Mouse (Mus musculus) T-cell, adult 2 months (primary cell): ENCODE measurements around the gene Trak1.

Experiments
- DNase-seq: peaks from one replicate; pipeline ENCODE4 v3.0.0; 2022; ENCODE audit warnings: low spot score

The Trak1 gene

DNA sequence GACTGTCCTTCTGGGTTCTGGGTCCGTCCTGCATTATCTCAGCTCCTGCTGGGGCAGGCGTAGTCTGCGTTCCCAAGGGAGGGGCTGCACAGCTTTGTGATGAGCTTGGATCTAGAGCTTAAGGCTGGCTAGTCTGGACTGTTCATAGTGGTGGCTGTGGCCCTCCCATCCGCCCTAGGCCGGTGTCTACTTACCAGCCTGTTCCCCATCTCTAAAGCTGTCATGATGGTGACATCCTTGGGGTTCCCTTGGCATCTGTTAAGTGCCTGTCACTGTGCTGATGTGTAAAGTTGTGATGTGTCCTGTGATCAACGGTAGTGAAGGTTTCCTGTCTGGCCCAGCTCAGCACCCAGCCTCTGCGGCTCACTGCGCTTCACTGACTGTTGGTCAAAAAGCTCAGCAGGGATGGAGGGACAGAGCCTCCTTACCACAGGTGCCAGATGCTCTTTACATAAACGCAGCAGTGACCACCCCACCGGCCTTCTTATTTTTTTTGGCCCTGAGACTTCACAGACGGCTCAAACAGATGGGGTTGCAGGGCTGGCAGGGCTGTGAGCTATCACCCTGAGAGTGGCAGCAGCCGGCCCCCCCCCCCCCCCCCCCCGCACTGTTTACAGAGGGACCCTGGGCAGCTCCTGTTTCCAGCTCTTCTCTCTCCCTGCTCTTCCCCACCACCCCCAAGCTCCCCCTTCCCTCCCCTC lies 74.8 kb downstream of the Trak1 start:
- no peak for DNase-seq

DNA sequence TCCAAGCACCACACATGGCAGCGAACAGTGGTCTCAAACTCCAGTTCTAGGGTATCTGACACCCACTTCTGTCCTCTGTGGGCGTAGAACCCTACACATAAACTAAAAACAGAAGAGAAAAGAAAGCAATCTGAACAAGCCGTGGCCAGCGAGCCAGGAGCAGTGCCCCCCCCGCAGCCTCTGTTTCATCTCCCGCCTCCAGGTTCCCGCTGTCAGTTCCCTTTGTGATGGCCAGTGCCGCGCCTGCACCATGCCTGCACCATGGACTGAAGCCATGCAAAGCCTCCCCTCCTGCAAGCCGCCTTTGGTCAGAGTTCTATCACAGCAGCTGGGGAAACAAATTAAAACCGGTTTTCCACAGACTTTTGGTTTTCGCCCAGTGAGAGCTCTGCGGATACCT lies 75.8 kb downstream of the Trak1 start:
- DNase-seq, result no peak

DNA sequence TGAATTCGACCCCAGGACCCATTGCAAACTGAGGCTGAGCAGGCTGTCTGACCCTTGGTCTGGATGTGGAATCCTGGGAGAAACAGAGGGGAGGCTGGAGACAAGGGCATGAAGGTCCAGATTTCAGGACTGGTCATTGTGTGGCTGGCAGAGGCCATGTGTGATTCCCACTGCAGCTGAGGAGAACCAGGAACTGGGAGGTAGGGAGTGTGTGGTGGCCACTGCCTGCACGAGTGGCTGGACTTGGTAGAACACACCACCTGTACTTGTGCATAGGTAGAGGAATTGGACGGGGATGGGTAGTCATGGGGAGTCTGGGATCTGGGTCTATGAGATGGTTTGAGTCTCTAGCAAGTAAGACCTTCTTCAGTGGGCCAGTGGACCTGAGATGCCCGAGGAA lies 76.2 kb downstream of the Trak1 start:
- no peak for DNase-seq

DNA sequence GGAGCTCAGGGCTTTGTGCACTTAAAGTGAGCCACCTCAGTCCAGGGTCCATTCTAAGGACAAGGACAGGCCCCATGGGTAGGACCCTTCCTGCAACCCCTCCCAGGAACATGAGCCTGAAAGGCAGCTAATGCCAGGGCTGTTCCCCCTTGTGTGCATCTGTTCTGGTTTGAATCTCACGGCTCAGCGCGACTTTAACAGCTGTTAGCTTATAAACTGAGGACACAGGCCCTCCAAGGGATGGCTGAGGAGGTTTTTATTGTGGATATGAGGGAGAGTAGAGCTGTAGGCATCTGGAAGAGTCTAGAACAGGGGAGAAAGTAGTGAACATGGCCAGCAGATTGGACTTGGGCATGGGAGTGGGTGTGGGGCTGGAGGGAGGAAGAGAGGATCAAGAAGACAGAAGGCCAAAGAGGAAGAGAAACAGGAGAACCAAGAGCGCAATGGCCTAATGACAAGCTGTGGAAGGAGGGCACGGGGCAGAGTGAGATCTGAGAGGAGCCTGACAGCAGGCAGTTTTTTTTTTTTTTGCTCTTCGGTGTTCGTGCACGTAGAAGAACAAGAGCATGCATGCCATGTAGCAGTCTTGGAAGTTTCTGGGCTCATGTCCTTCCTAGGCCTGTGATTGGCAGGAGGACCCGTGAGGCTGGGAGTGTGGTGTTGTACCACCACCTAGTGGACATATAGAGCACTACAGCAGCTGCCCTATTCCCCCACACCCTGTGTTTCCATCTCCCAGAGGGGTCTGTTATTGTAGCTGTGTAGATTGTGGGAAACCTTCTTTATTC lies 77.0 kb downstream of the Trak1 start:
- peak; percentile 40 for DNase-seq

DNA sequence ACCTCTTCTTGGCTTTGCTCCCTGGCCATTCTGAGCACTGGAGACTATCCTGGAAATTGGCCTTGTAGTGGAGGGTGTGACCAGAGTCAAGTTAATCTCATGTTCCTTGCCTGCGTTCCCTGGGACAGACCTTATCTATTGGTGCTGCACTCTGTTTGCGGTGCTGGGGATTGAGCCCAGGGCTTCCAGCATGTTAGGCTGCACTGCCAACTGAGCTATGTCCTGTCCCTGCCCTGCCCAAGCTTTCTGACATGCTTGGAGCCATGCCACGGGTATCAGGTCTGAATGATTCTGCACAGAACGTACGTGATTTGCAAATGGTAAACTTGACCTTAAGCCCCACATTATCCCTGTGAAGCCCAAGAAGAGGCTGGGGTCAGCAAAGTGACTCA lies 77.6 kb downstream of the Trak1 start:
- no peak for DNase-seq

DNA sequence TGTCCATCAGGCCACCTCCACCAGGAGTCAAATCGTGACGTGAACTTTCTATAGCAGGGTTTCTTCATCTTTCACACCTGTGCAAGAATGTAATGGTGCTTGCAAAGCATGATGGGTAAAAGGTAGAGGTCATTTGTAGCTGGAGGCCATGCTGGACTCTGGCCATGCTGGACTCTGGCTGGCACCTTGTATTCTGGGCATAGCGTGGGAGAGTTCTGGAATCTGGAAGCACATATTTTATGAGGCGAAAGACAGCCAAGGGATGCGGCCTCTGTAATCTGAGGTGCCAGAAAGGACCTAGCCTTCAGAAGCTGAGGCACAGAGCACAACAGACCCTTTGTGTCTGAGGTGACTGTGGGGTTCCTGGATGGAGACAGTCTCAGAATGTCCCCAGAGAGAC lies 78.8 kb downstream of the Trak1 start:
- DNase-seq, result no peak

DNA sequence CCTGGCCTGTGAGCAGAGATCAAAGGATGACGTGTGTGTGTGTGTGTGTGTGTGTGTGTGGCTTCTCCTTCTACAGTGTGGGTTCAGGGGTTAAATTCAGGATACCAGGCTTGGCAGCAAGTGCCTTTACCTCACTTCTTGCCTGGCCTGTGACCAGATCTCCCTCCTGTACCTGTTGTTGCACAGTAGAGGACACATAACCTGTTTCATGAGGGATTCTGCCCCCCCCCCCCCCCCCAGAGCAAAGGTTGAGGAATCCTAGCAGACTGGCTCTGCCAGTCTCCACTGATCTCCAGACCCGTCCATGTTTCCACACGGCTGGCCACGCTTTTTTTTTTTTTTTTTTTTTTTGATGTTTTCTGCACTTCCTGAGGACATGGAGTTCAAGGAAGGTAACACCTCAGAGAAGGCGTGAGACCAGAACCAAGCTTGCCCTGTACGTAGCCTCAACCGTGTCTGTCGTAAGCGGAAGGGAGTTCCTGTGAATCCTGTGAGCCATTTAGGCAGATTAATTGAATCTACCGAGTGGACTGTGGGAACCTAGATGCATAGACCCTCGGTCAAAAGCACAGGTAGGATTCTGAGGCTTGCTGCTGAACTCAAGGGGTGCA lies 83.1 kb downstream of the Trak1 start:
- no peak for DNase-seq

DNA sequence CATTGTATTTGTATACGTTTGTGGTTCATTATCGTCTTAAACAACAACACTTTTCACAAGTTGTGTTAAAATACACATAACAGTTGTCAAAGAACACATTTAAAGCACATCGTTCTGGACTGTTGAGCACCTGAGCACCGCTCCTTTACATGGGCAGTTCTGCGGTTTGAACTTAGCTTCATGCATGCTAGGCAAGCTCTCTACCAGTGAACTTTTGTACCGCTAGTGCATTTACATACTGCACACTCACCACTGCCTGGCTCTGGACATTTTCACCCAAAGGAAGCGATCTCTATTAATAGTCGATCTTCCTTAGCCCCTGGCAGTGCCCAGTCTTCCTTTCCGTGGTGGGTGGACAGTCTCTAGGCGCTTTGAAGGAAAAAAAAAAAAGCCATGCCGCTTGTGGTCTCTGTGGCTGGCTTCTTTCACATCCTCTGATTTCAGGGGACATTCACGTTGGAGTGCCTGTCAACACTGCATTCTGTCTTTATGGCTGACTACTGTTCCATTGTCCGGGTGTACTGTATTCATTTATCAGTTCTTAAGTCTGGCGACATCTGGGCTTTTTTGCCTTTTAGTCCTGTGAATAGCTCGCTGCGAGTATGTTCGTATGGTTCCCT lies 84.5 kb downstream of the Trak1 start:
- DNase-seq, result no peak

DNA sequence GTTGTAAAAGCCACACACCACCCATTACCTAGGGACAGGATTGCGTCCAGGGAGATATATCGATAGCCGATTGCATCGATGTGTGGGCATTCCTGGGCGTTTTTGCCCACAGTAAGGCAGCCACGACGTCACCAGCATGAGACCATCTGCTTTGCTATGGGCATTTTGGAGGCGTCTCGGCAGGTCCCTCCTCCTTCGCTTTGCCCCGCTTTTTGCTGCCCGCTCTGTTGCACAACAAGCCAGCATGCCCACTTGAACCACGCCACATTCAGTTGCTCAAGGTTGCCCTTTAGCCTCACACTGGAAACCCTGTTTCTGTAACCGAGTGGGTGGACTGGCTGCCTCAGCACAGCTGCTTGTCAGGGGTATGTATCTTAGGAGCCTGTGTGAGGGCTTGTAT lies 85.3 kb downstream of the Trak1 start:
- no peak for DNase-seq

DNA sequence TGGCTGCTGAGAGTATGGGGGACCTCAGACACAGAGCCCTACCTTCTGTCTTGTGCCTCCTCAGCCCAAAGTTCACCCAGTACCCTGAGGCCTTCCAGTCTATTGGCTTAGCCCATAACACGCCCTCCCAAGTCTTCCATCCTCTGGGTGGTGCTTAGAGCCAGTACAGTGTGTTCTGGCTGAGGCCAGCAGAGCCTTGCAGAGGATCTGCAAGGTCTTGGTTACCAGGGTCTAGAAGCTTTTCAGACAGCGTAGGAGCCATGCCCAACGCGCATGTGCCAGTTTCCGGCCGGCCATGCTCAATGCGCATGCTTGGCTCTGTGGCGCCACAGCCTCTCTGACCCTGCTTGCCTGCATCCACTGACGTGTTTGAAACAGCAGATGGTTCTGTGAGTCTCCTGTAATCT lies 85.9 kb downstream of the Trak1 start:
- no peak for DNase-seq

DNA sequence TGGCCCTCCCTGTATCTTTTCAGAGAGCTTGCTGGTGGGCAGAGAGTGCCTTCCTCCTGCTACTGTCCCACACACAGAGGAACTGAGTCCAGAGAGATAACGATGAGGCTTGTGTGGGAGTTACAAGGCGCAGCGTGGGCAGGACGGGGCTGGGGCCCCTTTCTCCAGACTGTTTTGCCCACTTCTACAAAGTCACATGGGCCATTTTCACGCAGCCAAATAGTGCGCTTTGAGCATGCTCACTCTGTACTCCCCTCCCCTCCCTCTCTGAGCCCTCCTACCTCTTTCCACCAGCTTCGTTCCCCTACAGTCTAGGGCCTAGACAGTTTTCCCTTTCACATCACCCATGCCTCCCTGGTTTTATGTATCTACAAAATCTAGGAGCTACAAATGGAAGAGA lies 87.3 kb downstream of the Trak1 start:
- no peak for DNase-seq

DNA sequence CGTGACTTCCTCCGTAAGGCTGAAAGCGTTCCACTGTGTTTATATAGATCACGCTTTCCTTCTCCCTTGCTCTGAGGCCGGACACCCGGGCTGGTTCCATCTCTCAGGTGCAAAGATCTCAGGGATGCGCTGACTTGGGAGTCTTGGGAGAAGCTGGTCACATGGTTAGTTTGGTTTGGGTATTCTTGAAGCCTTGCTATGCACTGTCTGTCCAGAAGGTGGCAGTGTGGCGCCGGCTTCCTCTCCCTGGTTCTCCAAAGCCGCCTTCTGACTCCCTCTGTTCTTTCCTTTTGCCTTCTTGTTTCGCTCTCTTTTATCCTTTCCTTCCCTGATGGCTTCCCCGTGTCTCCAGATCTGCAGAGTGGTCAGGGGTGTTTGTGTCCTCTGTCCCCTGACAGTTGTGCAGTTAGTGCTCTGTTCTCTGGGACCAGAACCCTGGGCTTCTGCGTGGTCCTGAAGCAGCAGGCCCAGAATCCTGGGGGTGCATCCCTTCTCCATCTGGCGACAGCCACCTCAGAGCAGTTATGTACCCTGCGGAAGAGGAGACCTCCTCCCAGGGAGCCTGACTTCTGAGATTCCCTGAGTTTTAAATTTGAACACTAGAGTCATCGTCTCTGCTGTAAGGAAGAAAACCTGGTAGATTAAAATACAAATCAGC lies 87.9 kb downstream of the Trak1 start:
- peak; percentile 37 for DNase-seq

DNA sequence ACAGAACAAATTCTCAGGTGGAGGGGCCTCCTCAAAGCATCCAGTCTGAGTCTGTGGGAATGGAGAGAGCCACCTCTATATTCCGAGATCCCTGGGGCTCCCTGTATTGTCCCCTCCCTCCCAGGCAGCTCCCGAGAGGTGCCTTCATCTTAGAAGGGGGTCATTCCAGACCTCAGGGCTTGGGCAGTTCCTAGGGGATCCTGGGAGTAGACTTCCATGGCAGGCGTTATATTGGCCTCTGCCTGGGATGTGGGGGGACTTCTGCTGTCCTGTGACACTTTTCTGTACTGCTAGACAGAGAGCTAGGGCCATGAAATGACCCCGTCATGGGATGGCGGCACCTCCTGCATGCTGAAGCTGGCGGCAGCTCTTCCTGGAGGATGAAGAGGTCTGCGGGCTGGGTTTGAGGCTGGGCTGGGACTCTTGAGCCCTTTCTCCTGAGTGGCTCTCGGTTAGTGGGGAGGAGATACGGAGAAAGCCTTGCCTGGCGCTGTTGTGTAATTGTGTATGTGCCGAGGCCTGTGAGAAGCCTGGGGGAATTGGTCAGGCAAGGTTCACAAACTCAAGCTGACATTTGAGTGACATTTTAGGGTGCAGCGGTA lies 88.5 kb downstream of the Trak1 start:
- DNase-seq, result no peak

DNA sequence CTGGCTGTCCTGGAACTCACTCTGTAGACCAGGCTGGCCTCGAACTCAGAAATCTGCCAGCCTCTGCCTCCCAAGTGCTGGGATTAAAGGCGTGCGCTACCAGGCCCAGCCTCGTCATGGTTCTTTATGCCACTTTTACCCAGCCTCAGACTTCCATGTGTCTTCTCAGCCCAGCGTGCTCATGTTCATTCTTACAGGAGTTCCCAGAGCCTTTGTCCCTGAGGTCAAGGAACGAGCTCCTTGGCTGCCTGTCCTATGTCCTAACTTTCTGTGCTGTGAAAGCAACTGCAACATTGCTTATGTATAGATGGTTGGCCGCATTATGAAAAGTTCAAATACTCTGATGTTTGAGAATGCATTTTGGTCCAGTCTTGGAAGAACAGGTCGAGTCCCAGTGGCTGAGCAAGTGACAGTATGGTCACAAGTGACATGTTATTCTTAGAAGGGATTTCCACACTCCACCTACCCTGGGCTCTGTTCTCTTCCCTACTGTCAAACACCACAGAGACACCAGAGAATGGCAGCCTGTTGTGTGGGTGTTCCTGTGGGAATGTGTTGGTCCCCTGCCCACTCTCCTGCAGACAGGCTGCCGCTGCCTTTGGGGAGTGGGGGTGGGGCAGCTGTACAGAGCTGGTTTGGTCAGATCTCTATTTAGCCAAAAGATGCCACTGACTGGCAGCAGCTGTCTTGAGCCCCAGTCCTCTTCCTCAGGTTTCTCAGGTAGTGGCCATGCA lies 90.4 kb downstream of the Trak1 start:
- no peak for DNase-seq

DNA sequence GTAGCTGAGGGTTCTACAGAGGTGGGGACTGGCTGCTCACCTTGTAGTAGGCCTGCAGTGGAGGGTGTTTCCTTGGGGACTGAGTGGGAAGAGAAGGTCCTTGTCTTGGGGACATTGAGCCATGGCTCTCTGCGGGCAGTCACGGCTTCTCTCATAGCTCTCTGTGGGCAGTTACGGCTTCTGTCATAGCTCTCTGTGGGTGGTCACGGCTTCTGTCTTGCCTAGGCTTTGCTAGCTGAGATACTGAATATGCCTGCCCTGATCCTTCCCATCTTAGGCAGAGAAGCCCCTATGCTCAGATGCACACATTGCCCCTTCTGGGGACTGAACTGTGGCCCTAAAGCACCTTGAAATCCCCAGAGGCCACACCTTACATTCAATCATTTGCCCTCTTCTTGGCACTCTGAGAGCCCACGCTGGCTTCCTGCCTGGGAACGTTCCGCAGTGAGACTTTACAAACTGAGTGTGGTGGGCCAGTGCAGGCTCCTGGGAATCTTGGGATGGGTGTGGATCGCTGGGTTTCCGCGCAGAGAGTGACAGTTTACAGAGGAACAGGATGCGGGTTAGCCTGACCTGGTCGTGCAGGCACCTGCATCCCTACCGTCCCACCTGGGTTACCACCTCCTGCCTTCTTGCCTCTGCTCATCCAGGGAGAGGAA lies 91.1 kb downstream of the Trak1 start:
- no peak for DNase-seq

DNA sequence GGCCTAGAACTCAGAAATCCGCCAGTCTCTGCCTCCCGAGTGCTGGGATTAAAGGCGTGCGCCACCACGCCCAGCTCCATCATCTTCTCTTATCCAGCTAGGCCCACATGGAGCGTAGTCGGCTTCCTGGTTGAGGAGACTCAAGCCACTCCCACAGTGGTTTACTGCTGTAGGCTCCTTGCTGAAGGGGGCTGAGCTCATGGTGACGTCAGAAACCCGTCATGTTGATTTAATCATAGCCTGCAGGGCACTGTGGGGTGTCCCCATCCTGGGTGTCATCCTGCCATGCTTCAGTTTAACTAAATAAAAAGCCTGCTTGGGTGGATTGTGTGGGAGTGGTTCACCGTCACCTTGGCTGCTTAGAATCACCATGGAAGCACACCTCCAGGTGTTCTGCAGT lies 92.0 kb downstream of the Trak1 start:
- no peak for DNase-seq

DNA sequence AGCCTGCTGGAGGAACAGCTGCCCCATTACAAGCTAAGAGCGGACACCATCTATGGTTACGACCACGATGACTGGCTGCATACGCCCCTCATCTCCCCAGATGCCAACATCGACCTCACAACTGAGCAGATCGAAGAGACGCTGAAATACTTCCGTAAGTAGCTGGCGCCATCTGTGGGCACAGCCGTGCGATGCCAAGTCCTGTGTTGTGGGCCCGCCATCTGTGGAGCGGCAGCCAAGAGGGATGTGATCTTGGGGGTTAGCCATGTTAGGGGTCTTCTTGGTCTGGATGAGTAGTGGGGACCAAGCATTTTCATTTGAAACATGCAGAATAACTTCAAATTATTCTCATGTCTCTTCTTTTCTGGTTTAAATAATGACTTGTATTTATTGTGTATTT lies 94.6 kb downstream of the Trak1 start:
- no peak for DNase-seq

DNA sequence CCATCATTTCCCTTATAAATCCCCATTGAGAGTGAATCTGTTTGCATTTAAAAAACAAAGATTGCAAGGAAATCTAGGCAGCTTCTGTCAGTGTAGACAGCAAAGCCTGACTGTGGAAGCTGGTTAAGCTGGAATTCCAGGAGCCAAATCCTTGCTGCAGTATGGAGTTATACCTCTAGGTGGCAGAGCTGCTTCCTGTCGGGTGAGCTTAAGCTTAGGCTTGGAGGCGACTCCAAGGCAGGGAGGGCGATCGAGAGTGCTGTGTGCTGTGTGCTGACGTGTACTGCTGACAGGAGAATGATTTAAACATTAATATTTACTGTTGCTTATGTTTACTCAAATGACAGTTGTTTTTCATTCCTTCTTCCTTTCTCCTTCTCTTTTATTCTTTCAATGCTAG lies 95.1 kb downstream of the Trak1 start:
- no peak for DNase-seq

DNA sequence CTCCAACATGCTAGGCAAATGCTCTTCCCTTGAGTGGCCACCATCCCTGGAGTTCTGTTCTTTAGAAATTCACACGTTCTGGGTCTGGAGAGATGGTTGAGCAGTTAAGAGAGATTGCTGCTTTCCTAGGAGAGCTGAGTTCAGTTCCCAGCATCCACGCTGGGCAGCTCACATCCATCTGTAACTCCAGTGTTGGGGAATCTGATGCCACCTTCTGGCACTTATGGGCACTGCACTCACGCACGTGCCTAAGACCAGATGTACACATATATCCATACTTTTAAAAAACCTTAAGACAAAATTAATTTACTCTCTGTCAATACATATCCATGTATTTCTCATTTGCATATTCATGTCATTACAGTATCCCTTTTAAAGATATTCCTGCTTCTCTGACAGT lies 95.8 kb downstream of the Trak1 start:
- no peak for DNase-seq

DNA sequence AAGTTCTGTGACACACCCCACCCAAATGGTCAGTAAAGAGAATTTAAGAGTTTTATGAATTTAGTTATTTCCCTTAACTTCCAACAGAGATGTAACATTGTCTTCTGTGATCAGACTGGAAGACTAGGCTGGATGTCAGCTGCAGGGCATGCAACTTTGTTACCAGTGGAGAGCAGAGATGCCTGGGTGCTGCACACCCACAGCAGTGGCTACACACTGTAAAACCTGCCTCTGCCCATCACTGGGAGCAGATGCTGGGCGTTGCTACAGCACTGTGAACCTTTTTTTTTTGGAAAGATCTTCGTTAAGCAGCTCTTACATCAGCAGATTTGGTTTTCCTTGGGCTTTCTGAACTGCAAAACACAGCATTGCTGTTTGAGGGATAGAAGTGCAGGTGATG lies 97.6 kb downstream of the Trak1 start:
- DNase-seq, result no peak

DNA sequence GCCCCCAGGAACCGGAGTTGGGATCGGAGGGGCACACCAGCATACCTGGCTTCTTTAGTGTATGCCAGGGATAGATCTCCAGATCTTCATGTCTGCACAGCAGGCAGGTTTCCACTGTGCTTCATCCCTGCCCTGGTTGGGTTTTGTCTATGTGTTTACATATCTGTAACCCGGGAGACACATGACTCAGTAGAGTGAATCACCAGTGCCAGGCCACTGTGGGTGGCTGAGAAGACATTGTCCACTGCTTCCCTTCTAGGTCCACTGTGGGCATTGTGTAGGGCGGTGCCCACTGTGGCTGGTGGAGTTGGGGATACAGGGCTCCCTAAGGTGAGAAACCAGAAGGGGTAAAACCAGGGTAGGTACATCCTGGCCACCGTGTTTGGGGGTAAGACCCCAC lies 98.5 kb downstream of the Trak1 start:
- no peak for DNase-seq
